Mouse (Mus musculus): Measurements from ENCODE around the gene Hoxa13. TPM values are rescaled to one million over a fixed set of nuclear protein-coding genes. Genes with fewer than 3 reads are reported as not detected.
A peak's percentile ranks its signal among the peaks of the same experiment; 100 is the strongest.

Hoxa13 gene
- polyA plus RNA-seq, 1 experiment from 2014 or later = not detected

GRCm38 (mm10) chr6:52219234-52219942 is 41.3 kb downstream of the Hoxa13 start:
- H3K27me3 ChIP-seq (replicated peaks) = peaks cover 98% of the 10 kb centered on the region
- WGBS = 26% methylated on average over 9 of the region's 9 CpGs
- H3K4me1 ChIP-seq (replicated peaks) = peaks cover 22% of the 10 kb centered on the region
- no peak overlapping the region for H3K9ac ChIP-seq
- no peak overlapping the region for H3K4me2 ChIP-seq
- H3K36me3 ChIP-seq = no peaks in the 10 kb centered on the region
- no peaks in the 10 kb centered on the region for H3K9me3 ChIP-seq (replicated peaks)
- H3K27ac ChIP-seq (ENCODE audit: poor library complexity, severe bottlenecking) = no peak overlapping the region
- ATAC-seq (ENCODE audit: insufficient number of reproducible peaks, low FRiP score) = no peak
- no peak overlapping the region for H3K4me3 ChIP-seq

- Histone ChIP-seq H3K4me1 (replicated peaks) (peaks cover 22% of the 10 kb centered on the region), H3K27ac (ENCODE audit: poor library complexity, severe bottlenecking) (no peak overlapping the region), H3K4me2 (no peak overlapping the region), H3K36me3 (no peaks in the 10 kb centered on the region), H3K9me3 (replicated peaks) (no peaks in the 10 kb centered on the region), H3K27me3 (replicated peaks) (peaks cover 98% of the 10 kb centered on the region), H3K9ac (no peak overlapping the region), H3K4me3 (no peak overlapping the region)
- WGBS = 10% methylated on average over 14 of the region's 14 CpGs
- no peak for ATAC-seq (ENCODE audit: insufficient number of reproducible peaks, low FRiP score)
Observed at GRCm38 (mm10) chr6:52218643-52219215, 42.0 kb downstream of the Hoxa13 start.

- Histone ChIP-seq H3K9me3 (replicated peaks) (no peaks in the 10 kb centered on the region), H3K4me1 (replicated peaks) (peaks cover 24% of the 10 kb centered on the region), H3K4me3 (peak overlapping the region; percentile 28; the same call in 1 of the 2 replicates), H3K27me3 (replicated peaks) (peaks cover 98% of the 10 kb centered on the region), H3K4me2 (no peak overlapping the region; the same call in 1 of the 2 replicates), H3K27ac (ENCODE audit: poor library complexity, severe bottlenecking) (no peak overlapping the region), H3K36me3 (no peaks in the 10 kb centered on the region), H3K9ac (no peak overlapping the region)
- no peak for ATAC-seq (ENCODE audit: insufficient number of reproducible peaks, low FRiP score)
- WGBS = 6% methylated on average over 23 of the region's 23 CpGs
Observed at GRCm38 (mm10) chr6:52217895-52218642, 42.6 kb downstream of the Hoxa13 start.

GRCm38 (mm10) chr6:52217459-52217768 is 43.3 kb downstream of the Hoxa13 start:
- Histone ChIP-seq H3K9ac (no peak overlapping the region), H3K27me3 (replicated peaks) (peaks cover 98% of the 10 kb centered on the region)
- ATAC-seq (ENCODE audit: insufficient number of reproducible peaks, low FRiP score) = no peak

GRCm38 (mm10) chr6:52216691-52217458 is 43.8 kb downstream of the Hoxa13 start:
- no peak for ATAC-seq (ENCODE audit: insufficient number of reproducible peaks, low FRiP score)
- Histone ChIP-seq H3K4me2 (peak overlapping the region; percentile 51), H3K27me3 (replicated peaks) (peaks cover 98% of the 10 kb centered on the region), H3K9ac (no peak overlapping the region), H3K4me3 (peak overlapping the region; percentile 28), H3K9me3 (replicated peaks) (no peaks in the 10 kb centered on the region), H3K4me1 (replicated peaks) (peaks cover 25% of the 10 kb centered on the region), H3K27ac (ENCODE audit: poor library complexity, severe bottlenecking) (no peak overlapping the region), H3K36me3 (no peaks in the 10 kb centered on the region)
- WGBS = 3% methylated on average over 60 of the region's 60 CpGs

More at GRCm38 (mm10) chr6:52217459-52217768, 43.3 kb downstream of the Hoxa13 start:
- Histone ChIP-seq H3K4me2 (peak overlapping the region; percentile 51), H3K4me1 (replicated peaks) (peaks cover 29% of the 10 kb centered on the region), H3K4me3 (peak overlapping the region; percentile 28), H3K36me3 (no peaks in the 10 kb centered on the region), H3K27ac (ENCODE audit: poor library complexity, severe bottlenecking) (no peak overlapping the region), H3K9me3 (replicated peaks) (no peaks in the 10 kb centered on the region)
- 1% methylated on average over 25 of the region's 25 CpGs for WGBS

GRCm38 (mm10) chr6:52215771-52216535 is 44.7 kb downstream of the Hoxa13 start:
- Histone ChIP-seq H3K36me3 (no peaks in the 10 kb centered on the region), H3K4me2 (no peak overlapping the region), H3K4me1 (replicated peaks) (peaks cover 18% of the 10 kb centered on the region), H3K4me3 (no peak overlapping the region), H3K9ac (no peak overlapping the region), H3K27me3 (replicated peaks) (peaks cover 98% of the 10 kb centered on the region), H3K27ac (ENCODE audit: poor library complexity, severe bottlenecking) (no peak overlapping the region), H3K9me3 (replicated peaks) (no peaks in the 10 kb centered on the region)
- no peak for ATAC-seq (ENCODE audit: insufficient number of reproducible peaks, low FRiP score)
- 2% methylated on average over 30 of the region's 30 CpGs for WGBS

GRCm38 (mm10) chr6:52215070-52215469 is 45.6 kb downstream of the Hoxa13 start:
- Histone ChIP-seq H3K27ac (ENCODE audit: poor library complexity, severe bottlenecking) (no peak overlapping the region), H3K27me3 (replicated peaks) (peaks cover 96% of the 10 kb centered on the region), H3K9me3 (replicated peaks) (no peaks in the 10 kb centered on the region), H3K4me1 (replicated peaks) (peaks cover 18% of the 10 kb centered on the region), H3K4me2 (no peak overlapping the region), H3K9ac (no peak overlapping the region), H3K36me3 (no peaks in the 10 kb centered on the region), H3K4me3 (no peak overlapping the region)
- no peak for ATAC-seq (ENCODE audit: insufficient number of reproducible peaks, low FRiP score)
- WGBS = 13% methylated on average over 3 of the region's 3 CpGs

- Histone ChIP-seq H3K36me3 (no peaks in the 10 kb centered on the region), H3K4me3 (no peak overlapping the region), H3K4me1 (replicated peaks) (peaks cover 18% of the 10 kb centered on the region), H3K9me3 (replicated peaks) (no peaks in the 10 kb centered on the region), H3K27me3 (replicated peaks) (peaks cover 96% of the 10 kb centered on the region), H3K27ac (ENCODE audit: poor library complexity, severe bottlenecking) (no peak overlapping the region), H3K9ac (no peak overlapping the region), H3K4me2 (no peak overlapping the region)
- ATAC-seq (ENCODE audit: insufficient number of reproducible peaks, low FRiP score) = no peak
- WGBS = 10% methylated on average over 5 of the region's 5 CpGs
Observed at GRCm38 (mm10) chr6:52214271-52214670, 46.4 kb downstream of the Hoxa13 start.

GRCm38 (mm10) chr6:52213119-52213986 is 47.3 kb downstream of the Hoxa13 start, which contains the start of the genes Hoxa3 and Gm28308:
Gene Hoxa3, minus strand, starts transcription at chr6:52213336.
Gene Gm28308, minus strand, starts transcription at chr6:52213339.
- Histone ChIP-seq H3K9ac (no peak within 1 kb of the TSS), H3K9me3 (replicated peaks) (no peaks in the 10 kb centered on the region), H3K4me2 (peak within 1 kb of the TSS; percentile 51), H3K4me1 (replicated peaks) (peaks cover 24% of the 10 kb centered on the region), H3K4me3 (peak within 1 kb of the TSS; percentile 30), H3K27ac (ENCODE audit: poor library complexity, severe bottlenecking) (no peak within 1 kb of the TSS), H3K36me3 (no peaks in the 10 kb centered on the region), H3K27me3 (replicated peaks) (peaks cover 96% of the 10 kb centered on the region)
- no peak for ATAC-seq (ENCODE audit: insufficient number of reproducible peaks, low FRiP score)
- WGBS = 2% methylated on average over 38 of the region's 38 CpGs

All from heart, embryonic 12.5 days (tissue).